Mouse (Mus musculus): ENCODE results near the gene Frmd4a. TPM values are rescaled to one million over a fixed set of nuclear protein-coding genes. Genes with fewer than 3 reads are reported as not detected.
"Not testable (repeated sequence)": the region's sequence is repeated elsewhere in the genome, so short reads cannot be mapped to it uniquely, and the experiment has no call there.

Gene Frmd4a
- polyA plus RNA-seq, 1 experiment, result 13.5 TPM

DNA sequence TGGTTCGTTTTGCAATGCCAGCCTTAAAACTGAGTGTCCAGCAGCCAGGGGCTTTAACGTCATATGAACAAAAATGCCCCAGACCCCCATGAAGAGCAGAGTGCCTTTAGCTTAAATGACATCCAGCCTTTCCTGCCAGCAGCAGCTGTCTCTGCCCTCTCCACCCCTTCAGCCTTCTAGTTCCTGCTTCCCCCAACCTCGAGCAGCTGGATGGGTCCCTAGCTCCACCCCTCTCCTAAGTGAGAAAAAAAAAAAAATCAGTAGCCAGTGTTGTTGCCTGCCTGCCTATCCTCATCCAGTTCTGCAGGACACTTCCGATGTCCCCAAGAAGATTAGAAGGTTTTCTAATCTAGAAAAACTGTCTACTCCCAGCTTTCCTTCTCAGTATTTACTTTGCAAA lies 539.5 kb downstream of the Frmd4a start:
- DNase-seq (ENCODE audit: low read depth in 1 of 2, low spot score in 2 of 2), result no peak
- Histone ChIP-seq H3K27me3 (ENCODE audit: control insufficient read depth, insufficient read depth, low read length) (no peaks in the 10 kb centered on the region), H3K4me1 (ENCODE audit: control insufficient read depth, insufficient read depth, insufficient read length) (peaks cover 3% of the 10 kb centered on the region; the same call in 1 of the 2 replicates), H3K27ac (ENCODE audit: insufficient read depth, low read length) (no peak overlapping the region), H3K36me3 (ENCODE audit: control insufficient read depth, insufficient read depth, low read length) (no peaks in the 10 kb centered on the region), H3K4me3 (ENCODE audit: extremely low read depth, insufficient read depth, insufficient read length) (no peak overlapping the region)
- TF ChIP-seq CTCF (IDR thresholded peaks at IDR 0.05; ENCODE audit: extremely low read depth, insufficient read depth, insufficient read length, insufficient replicate concordance), result no peak
- no peak for TF ChIP-seq POLR2A (IDR thresholded peaks at IDR 0.05; ENCODE audit: low read depth, low read length)
- WGBS, result 31% methylated on average over 4 of the region's 4 CpGs

DNA sequence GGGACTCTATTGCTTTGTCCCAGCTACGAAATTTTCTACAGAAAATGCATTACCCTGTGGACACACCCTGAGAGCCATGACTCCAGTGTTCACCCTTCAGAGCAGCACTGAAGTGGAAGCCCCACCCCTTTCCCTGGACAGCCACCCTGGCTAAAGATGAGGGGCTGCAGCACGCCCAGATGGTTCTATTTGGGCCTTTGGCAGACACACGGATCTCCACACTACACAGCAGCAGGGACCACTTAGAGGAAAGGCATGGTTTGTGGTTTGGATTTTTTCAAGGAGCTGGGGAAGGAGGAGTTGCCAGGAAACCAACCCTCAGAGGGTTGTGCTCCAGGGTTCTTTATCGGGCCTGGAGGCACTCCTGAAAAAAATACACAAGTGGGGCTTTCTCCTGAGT lies 539.9 kb downstream of the Frmd4a start:
- Histone ChIP-seq H3K36me3 (ENCODE audit: control insufficient read depth, insufficient read depth, low read length) (no peaks in the 10 kb centered on the region), H3K4me1 (ENCODE audit: control insufficient read depth, insufficient read depth, insufficient read length) (peaks cover 3% of the 10 kb centered on the region; the same call in 1 of the 2 replicates), H3K27me3 (ENCODE audit: control insufficient read depth, insufficient read depth, low read length) (no peaks in the 10 kb centered on the region), H3K27ac (ENCODE audit: insufficient read depth, low read length) (no peak overlapping the region), H3K4me3 (ENCODE audit: extremely low read depth, insufficient read depth, insufficient read length) (no peak overlapping the region)
- 48% methylated on average over 4 of the region's 4 CpGs for WGBS
- no peak for TF ChIP-seq POLR2A (IDR thresholded peaks at IDR 0.05; ENCODE audit: low read depth, low read length)
- TF ChIP-seq CTCF (IDR thresholded peaks at IDR 0.05; ENCODE audit: extremely low read depth, insufficient read depth, insufficient read length, insufficient replicate concordance), result no peak
- DNase-seq (ENCODE audit: low read depth in 1 of 2, low spot score in 2 of 2), result no peak

DNA sequence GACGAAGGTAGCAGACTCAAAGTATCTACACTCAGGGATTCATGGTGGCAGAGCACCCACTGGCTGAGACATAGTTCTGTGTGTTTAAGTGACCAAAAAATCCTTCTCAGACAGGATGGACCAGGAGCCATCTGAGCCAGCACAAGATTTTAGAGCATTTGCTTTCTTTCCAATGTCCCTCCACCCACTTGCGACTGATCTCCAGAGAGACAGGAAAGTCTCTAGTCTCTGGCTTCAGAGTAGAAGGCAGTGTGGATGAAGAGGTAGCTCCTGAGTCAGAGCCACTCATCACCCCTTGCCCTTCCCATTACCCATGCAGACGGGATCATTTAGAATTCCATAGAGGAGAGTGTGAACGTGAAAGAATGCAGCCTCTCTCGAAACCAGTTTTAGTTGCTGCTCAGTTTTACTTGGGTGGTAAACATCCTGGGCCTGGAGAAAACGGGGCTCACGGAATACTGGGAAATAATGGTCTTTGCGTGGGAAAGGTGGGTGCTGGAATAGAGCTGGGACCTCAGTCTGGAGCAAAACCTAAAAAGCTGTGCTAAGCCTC lies 541.2 kb downstream of the Frmd4a start:
- Histone ChIP-seq H3K27me3 (ENCODE audit: control insufficient read depth, insufficient read depth, low read length) (no peaks in the 10 kb centered on the region), H3K27ac (ENCODE audit: insufficient read depth, low read length) (peak overlapping the region; percentile 69), H3K4me1 (ENCODE audit: control insufficient read depth, insufficient read depth, insufficient read length) (peaks cover 3% of the 10 kb centered on the region; the same call in 1 of the 2 replicates), H3K36me3 (ENCODE audit: control insufficient read depth, insufficient read depth, low read length) (no peaks in the 10 kb centered on the region), H3K4me3 (ENCODE audit: extremely low read depth, insufficient read depth, insufficient read length) (peak overlapping the region; percentile 73)
- no peak for DNase-seq (ENCODE audit: low read depth in 1 of 2, low spot score in 2 of 2)
- TF ChIP-seq CTCF (IDR thresholded peaks at IDR 0.05; ENCODE audit: extremely low read depth, insufficient read depth, insufficient read length, insufficient replicate concordance) (no peak), POLR2A (IDR thresholded peaks at IDR 0.05; ENCODE audit: low read depth, low read length) (no peak)
- 13% methylated on average over 8 of the region's 8 CpGs for WGBS

DNA sequence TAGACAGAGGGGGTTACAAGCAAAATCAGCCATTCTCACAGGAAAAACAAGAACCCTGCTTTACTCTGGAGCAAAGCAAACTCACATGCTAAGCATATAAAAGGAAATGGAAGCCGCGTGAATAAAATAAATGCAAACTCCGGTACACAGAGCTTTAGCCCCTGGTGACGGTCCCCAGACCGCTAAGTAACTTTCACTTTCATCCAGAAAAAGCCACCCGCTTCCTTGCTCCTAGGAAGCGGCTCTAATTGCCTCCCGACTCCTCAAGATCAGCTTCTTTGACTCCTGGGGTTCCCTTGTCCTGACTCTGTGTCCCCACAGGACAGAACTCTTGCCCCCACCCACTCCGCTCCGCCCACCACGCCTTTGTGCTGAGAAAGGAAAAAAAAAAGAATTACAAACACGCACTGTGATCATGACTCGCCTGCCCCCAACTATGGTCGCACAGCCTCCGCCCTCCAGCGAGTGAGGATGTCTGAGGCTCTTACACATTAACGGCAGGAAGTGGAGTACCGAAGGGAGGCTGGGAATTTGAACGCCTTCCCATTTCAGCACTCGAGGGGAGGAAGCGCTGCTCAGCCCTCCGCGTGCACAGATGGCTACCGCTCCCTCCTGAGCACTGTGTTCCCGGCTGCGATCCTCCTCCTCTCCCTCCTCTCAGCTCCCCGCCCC lies 541.8 kb downstream of the Frmd4a start:
- DNase-seq (ENCODE audit: low read depth in 1 of 2, low spot score in 2 of 2), result peak in 1 of 2 experiments; percentile 40
- Histone ChIP-seq H3K27me3 (ENCODE audit: control insufficient read depth, insufficient read depth, low read length) (no peaks in the 10 kb centered on the region), H3K4me1 (ENCODE audit: control insufficient read depth, insufficient read depth, insufficient read length) (peaks cover 3% of the 10 kb centered on the region; the same call in 1 of the 2 replicates), H3K4me3 (ENCODE audit: extremely low read depth, insufficient read depth, insufficient read length) (peak overlapping the region; percentile 73), H3K27ac (ENCODE audit: insufficient read depth, low read length) (peak overlapping the region; percentile 69), H3K36me3 (ENCODE audit: control insufficient read depth, insufficient read depth, low read length) (no peaks in the 10 kb centered on the region)
- TF ChIP-seq CTCF (IDR thresholded peaks at IDR 0.05; ENCODE audit: extremely low read depth, insufficient read depth, insufficient read length, insufficient replicate concordance) (no peak), POLR2A (IDR thresholded peaks at IDR 0.05; ENCODE audit: low read depth, low read length) (peak; percentile 9; the same call in 1 of the 2 replicates)
- under 1% methylated on average over 27 of the region's 27 CpGs for WGBS

DNA sequence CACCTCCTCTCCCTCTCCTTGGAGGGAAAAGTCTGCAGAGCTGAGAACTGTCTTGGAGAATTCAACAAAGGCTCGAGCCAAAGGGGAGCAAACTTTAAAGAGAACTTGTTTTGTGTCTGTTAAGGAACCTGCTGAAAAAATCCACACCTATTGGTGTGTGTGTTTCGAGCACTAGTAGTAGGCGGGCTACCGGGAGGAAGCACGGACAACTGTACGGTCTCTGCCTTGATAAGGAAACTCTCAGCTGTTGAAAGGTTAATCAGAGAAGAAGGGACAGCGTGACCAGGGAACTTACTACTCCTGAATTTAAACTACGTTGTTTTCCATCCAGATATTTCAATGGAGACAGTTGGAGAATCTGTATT lies 542.3 kb downstream of the Frmd4a start:
- peaks cover 3% of the 10 kb centered on the region; the same call in 1 of the 2 replicates for H3K4me1 ChIP-seq (ENCODE audit: control insufficient read depth, insufficient read depth, insufficient read length)
- under 1% methylated on average over 8 of the region's 8 CpGs for WGBS

DNA sequence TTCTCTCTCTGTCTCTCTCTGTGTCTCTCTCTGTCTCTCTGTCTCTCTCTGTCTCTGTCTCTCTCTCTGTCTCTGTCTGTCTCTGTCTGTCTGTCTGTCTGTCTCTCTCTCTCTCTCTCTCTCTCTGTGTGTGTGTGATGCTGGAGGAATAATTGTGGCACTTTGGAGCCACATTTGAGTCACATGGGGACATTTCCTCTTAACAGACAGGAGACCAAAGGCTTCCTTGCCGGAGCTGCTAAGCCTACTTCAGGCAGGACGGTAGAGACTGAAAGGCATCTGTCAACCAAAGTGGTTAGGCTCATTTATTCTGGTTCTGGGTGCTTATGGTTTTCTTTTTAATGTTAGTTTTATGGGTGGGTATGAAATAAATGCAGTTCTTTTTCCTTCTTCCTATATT lies 543.0 kb downstream of the Frmd4a start:
- H3K27ac ChIP-seq (ENCODE audit: insufficient read depth, low read length); DNase-seq (ENCODE audit: low read depth in 1 of 2, low spot score in 2 of 2); H3K36me3 ChIP-seq (ENCODE audit: control insufficient read depth, insufficient read depth, low read length); H3K4me1 ChIP-seq (ENCODE audit: control insufficient read depth, insufficient read depth, insufficient read length); H3K27me3 ChIP-seq (ENCODE audit: control insufficient read depth, insufficient read depth, low read length): not testable (repeated sequence)
- 15% methylated on average over 2 of the region's 2 CpGs for WGBS
- H3K4me3 ChIP-seq (ENCODE audit: extremely low read depth, insufficient read depth, insufficient read length), result peak overlapping the region; percentile 49

More for the DNA sequence above, 542.3 kb downstream of the Frmd4a start:
- no peak for TF ChIP-seq POLR2A (IDR thresholded peaks at IDR 0.05; ENCODE audit: low read depth, low read length)
- Histone ChIP-seq H3K27me3 (ENCODE audit: control insufficient read depth, insufficient read depth, low read length) (no peaks in the 10 kb centered on the region), H3K4me3 (ENCODE audit: extremely low read depth, insufficient read depth, insufficient read length) (peak overlapping the region; percentile 73), H3K27ac (ENCODE audit: insufficient read depth, low read length) (peak overlapping the region; percentile 69), H3K36me3 (ENCODE audit: control insufficient read depth, insufficient read depth, low read length) (no peaks in the 10 kb centered on the region)
- DNase-seq (ENCODE audit: low read depth in 1 of 2, low spot score in 2 of 2), result no peak

DNA sequence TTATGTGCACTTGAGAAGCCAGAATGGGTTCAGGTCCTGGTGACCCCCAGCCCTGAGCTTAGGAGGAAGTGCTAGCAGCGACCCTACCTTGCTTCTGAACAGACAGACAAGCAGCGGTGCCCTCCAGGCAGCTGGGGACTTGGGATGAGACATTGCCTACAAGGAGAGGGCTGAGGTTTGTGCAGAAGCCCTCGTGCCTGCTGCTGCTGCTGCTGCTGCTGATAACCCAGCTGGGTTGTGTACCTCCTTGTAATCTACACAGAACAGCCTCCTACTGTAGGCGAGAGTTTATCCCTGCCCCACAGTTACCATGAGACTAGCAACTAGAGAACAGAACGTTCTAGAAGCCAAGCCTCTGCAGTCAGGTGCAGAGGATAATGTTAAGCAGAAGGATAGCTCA lies 543.7 kb downstream of the Frmd4a start:
- H3K4me1 ChIP-seq (ENCODE audit: control insufficient read depth, insufficient read depth, insufficient read length), result peaks cover 3% of the 10 kb centered on the region; the same call in 1 of the 2 replicates
- H3K4me3 ChIP-seq (ENCODE audit: extremely low read depth, insufficient read depth, insufficient read length), result peak overlapping the region; percentile 49
- 25% methylated on average over 5 of the region's 5 CpGs for WGBS
- H3K36me3 ChIP-seq (ENCODE audit: control insufficient read depth, insufficient read depth, low read length), result no peaks in the 10 kb centered on the region
- DNase-seq (ENCODE audit: low read depth in 1 of 2, low spot score in 2 of 2), result no peak
- TF ChIP-seq CTCF (IDR thresholded peaks at IDR 0.05; ENCODE audit: extremely low read depth, insufficient read depth, insufficient read length, insufficient replicate concordance) (no peak), POLR2A (IDR thresholded peaks at IDR 0.05; ENCODE audit: low read depth, low read length) (no peak)
- no peaks in the 10 kb centered on the region for H3K27me3 ChIP-seq (ENCODE audit: control insufficient read depth, insufficient read depth, low read length)
- H3K27ac ChIP-seq (ENCODE audit: insufficient read depth, low read length), result peak overlapping the region; percentile 38; the same call in 1 of the 2 replicates

Measured in spleen, adult 2 months (tissue).